Mouse (Mus musculus): ENCODE data around the gene Dnmt3l.
"Not testable (repeated sequence)": the region's sequence is repeated elsewhere in the genome, so short reads cannot be mapped to it uniquely, and the experiment has no call there.

Gene Dnmt3l

DNA sequence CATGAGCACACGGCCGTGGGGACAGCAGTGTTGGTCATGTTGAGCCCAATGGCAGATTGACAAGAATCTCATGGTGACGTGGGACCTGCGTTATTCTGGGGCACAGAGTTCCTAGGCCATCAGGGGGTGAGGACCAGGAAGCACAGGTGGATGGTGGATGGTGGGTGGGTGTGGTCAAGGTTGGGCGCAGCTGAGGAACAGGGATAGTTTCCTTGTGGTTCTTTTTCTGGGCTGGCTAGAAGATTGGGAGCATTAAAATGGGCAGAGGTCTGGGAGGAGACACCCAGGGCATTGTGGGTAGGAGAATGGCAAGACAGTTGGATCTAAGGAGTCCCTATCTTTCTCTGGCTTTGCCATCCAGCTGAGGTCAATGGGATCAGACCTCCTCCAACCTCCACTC, at the start of gene Dnmt3l:
Gene Dnmt3l (plus strand): TSS at position 301 of the 400 bp plus-strand sequence.
- in situ Hi-C loops (cut with MboI, MseI): no loop called here

DNA sequence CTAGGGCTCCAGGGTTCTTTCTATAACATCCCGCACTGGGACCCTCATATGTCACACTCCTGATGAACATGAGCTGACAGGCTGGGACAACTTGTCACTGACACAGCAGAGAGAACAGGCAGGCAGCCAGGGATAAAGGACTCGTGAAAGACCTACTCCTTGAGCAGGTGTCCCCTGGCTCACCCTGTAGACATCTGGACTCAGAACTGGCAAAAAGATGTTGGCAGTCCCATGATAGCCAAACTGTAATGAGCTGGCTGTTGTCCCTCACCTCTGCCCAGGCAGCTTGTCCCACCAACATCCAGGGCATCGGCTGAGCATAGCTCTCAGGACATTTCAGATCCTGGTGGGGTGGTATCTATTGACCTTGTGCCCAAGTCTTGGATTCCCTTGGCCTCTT, 46.1 kb upstream of the Dnmt3l start:
- in situ Hi-C loops (cut with MboI, MseI): loop anchor here in 1 of 2 experiments (25.0 kb wide), 1 partner anchor 1717 kb away; the partner anchor contains the start of genes Bsg and Hcn2

- in situ Hi-C loops (cut with MboI, MseI): no loop called here
Measured at GRCm38 (mm10) chr10:78000200-78000599, 41.5 kb upstream of the Dnmt3l start.

GRCm38 (mm10) chr10:78001796-78002195, 40.0 kb upstream of the Dnmt3l start:
- in situ Hi-C loops (cut with MboI, MseI): no loop called here

- in situ Hi-C loops (cut with MboI, MseI): no loop called here
Measured at GRCm38 (mm10) chr10:78002316-78002715, 39.4 kb upstream of the Dnmt3l start.

GRCm38 (mm10) chr10:78004479-78005100, 37.2 kb upstream of the Dnmt3l start:
- in situ Hi-C loops (cut with MboI, MseI): no loop called here

DNA sequence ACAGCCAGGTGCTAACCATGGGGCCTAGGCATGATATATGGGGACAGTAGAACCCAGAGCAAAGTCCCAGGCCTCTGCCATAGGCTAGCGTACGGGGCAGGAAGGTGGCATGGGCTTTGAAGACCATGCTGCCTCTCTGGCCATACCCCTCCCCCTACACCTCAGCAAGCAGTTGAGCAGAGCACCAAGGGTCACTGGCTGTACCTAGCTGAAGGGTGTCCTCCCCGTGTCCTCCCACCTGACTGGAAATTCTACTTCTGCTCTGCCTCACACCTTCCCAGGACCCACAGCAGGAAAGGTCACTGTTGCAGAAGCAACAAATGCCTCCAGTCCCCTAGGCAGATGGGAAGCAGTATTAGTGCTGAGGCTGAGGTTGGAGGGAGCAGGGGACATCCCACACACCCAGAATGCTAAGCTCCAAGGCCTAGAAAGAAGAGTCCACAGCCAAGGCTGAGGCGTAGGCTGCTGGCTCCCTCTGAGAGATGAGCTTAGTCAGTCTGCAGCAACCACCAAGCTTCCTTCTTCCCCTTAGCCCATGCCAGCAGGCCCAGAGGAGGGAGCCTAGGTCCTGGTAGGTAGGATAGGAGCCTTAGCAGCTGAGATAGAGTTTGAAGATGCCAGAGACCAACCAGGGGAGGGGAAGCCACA, 35.8 kb upstream of the Dnmt3l start:
- in situ Hi-C loops (cut with MboI, MseI): no loop called here

- in situ Hi-C loops (cut with MboI, MseI): no loop called here
Measured at GRCm38 (mm10) chr10:78007203-78007602, 34.5 kb upstream of the Dnmt3l start.

DNA sequence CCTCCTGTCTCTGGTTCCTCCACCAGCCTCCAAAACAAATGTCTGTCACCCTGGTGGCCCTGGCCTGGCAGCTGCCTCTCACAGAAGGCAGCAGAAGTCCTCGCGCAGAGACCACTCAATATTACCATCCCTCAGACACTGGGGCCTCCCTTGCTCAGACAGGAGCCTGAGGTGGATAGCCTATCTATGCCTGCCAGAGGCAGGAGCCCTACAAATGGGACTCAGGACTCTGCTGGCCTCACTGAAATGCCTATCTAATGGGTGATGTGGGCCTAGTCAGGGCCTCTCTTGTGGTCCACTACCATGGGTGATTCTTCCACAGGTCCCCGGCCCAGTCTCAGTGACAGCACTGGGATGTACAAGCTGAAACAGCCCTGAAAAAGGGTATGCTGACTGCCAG, 33.6 kb upstream of the Dnmt3l start:
- in situ Hi-C loops (cut with MboI, MseI): no loop called here

GRCm38 (mm10) chr10:78009184-78009944, 32.4 kb upstream of the Dnmt3l start:
- in situ Hi-C loops (cut with MboI, MseI): no loop called here

- in situ Hi-C loops (cut with MboI, MseI): no loop called here
Measured at GRCm38 (mm10) chr10:78009945-78010293, 31.8 kb upstream of the Dnmt3l start, which contains the start of gene Pfkl. Pfkl (minus strand) TSS chr10:78010083.

DNA sequence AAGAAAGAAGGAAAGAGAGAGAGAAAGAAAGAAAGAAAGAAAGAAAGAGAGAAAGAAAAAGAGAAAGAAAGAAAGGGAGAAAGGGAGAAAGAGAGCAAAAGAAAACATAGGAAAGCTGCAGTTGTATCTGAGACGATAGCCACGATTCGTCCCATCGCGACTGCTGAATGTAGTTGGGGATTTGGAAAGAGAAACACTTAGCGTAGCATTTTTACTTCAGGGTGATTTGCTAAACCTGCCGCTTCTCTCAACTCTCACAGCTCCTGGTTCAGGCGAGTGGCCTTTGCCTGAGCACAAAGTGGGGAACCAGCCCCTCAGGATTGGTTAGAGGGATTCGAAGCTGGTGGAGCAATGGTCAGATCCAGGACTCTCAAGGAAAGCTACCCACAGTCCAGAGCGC, 31.4 kb upstream of the Dnmt3l start:
- in situ Hi-C loops (cut with MboI, MseI): no loop called here

- in situ Hi-C loops (cut with MboI, MseI): not testable (repeated sequence)
Measured at GRCm38 (mm10) chr10:78011116-78011515, 30.6 kb upstream of the Dnmt3l start.

- in situ Hi-C loops (cut with MboI, MseI): no loop called here
Measured at GRCm38 (mm10) chr10:78012661-78013495, 28.9 kb upstream of the Dnmt3l start.

DNA sequence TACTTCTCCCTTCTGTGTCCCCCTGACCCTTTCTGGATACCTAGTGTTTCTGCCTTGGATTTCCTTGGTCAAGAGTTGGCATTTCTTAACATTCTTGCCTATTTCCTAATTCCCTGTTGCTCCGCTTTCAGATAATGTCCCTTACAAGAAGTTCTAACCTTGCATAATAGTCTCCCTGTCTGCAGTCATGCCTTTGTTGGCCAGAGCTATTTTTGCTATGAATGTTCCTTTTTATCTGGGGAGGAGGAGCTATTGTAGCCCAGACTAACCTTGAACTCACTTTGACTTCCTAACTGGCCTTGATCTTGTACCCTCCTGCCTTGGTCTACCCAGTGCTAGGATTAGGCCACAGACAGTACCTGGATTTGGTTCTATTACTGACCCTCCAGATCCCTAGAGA, 26.3 kb upstream of the Dnmt3l start:
- in situ Hi-C loops (cut with MboI, MseI): no loop called here

DNA sequence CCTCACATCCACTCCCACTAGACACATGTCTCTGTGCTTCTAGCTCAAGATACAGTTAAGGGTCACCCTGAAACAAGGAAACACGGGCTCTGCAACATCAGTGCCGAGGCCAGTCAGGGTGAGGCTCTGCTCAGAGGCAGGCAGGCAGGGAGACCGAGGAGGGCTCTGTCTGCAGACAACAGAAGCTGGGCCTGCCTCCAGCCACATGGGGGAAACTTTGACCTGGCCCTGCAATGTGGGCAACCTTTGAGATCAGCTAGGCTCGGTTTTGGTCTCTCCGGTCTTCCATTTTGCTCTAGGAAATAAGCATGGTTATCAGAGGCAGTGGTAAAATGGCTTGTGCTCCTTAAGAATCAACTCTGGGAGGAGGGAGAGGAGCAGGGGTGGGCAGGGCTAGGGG, 25.4 kb upstream of the Dnmt3l start:
- in situ Hi-C loops (cut with MboI, MseI): no loop called here

DNA sequence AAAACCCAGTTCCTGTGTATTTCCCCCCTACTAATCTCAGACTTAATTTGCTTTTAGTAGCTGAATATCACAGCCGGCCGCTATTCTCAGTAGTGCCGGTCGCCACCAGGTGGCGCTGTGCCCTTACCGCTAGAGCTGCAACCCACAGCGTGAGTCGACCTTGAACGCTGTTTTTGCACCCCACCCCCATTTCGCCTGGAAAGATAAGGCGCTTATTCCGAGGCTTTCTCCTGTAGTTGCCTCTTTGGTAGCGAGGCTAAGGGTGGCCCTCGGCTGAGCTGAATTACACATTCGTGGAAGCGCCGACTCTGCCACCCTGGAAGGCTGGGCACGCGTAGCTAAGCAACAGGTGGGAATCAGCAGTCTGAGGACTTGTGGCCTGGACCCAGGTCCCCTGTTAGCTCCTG, 22.9 kb upstream of the Dnmt3l start:
- in situ Hi-C loops (cut with MboI, MseI): no loop called here

DNA sequence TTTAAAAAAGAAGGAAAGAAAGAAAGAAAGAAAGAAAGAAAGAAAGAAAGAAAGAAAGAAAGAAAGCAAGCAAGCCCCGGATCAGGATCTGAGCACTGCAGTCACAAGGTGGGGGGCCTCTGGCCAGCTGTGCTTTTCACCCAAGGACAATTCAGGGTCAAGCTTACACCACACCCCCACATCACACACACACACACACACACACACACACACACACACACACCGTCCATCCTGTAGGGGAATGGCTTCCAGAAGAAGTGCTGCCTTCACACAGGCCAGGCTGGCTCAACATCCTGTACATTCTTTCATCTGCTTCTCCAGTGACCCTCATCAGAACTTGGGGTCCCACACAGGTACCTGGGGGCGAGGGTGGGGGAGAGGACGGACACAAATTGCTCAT, 22.5 kb upstream of the Dnmt3l start:
- in situ Hi-C loops (cut with MboI, MseI): no loop called here

GRCm38 (mm10) chr10:78019984-78020383, 21.8 kb upstream of the Dnmt3l start:
- in situ Hi-C loops (cut with MboI, MseI): loop anchor here in 1 of 2 experiments (10.0 kb wide), 1 partner anchor 385 kb away; no protein-coding TSS in a partner anchor

DNA sequence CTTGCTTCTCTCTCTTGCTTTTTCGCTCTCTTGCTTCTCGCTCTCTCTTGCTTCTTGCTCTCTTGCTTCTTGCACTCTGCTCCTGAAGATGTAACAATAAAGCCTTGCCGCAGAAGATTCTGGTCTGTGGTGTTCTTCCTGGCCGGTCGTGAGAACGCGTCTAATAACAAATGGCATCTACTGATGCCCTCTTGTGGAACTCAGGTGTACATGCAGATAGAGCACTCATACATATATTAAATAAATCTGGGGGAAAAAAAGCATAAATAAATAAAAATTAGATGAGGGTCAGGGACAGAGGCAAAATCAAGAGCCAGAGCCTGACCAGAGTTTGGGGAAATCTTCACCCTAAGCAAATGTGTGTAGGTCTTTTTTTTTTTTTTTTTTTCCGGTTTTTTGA, 16.3 kb upstream of the Dnmt3l start:
- in situ Hi-C loops (cut with MboI, MseI): loop anchor here in 1 of 2 experiments (10.0 kb wide), 1 partner anchor 379 kb away; no protein-coding TSS in a partner anchor

DNA sequence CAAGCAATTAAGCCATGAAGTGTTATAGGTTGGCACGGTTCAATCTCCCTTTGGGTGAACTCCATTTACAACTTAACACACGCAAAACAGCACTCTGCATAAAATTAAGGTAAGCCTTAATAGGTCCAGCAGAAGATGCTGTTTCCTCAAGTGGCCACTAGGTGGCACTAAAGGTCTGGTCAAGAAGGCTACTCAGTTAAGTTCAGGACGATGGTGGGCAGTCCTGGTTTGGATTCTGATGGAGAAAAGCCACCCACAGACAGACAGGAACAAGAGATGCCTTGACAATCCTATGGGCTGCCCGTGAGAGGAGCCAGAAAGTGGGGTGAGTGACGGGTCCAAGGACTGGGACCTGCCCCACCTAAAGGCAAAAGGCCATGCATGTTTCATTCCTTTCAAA, 13.6 kb upstream of the Dnmt3l start:
- in situ Hi-C loops (cut with MboI, MseI): loop anchor here in 1 of 2 experiments (10.0 kb wide), 1 partner anchor 377 kb away; no protein-coding TSS in a partner anchor
